35 mouse cellular contexts compared by ENCODE assay signal in the genomic region with DNA sequence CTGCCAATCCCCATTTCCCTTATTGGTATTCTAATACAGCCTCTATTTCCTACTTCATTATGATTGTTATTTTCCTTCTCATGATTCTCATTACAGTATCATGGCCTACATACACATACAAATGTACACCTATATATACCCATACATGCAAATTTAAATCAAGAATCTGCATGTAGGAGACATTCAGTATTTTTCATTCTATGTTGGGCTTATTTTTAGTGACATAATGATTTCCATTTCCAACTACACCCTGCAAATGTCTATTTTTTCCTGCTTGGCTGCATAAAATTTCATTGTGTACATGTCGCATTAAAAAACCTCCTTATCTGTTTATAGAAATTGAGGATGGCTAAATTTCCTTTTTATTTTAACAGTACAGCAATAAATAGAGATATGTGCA.
"Had no signal": no experiment of that assay in that cellular context is flagged by ENCODE, and none has a peak within 500 bp of the region (broad histone marks: within the 10 kb centered on the region; RNA-seq: fewer than 3 reads in every experiment).

No protein-coding gene starts in this region.

- ATAC-seq: hindbrain, embryonic 16.5 days; hindbrain, postnatal 0 days; inflammation-experienced regulatory T-cells, adult 6 months; intestine, embryonic 15.5 days; intestine, embryonic 16.5 days; intestine, postnatal 0 days had no signal

- H3K27ac ChIP-seq: heart, embryonic 13.5 days; heart, embryonic 15.5 days; hindbrain, embryonic 10.5 days; hindbrain, embryonic 12.5 days; hindbrain, embryonic 13.5 days; hindbrain, embryonic 14.5 days; hindbrain, embryonic 15.5 days; hindbrain, postnatal 0 days; intestine, embryonic 15.5 days; kidney, embryonic 15.5 days; kidney, postnatal 0 days; layer of hippocampus, adult 2 months; left cerebral cortex, adult 2 months had no signal

- H3K4me3 ChIP-seq: heart, embryonic 12.5 days; heart, embryonic 13.5 days; heart, embryonic 15.5 days; hindbrain, embryonic 10.5 days; hindbrain, embryonic 12.5 days; hindbrain, embryonic 13.5 days; hindbrain, embryonic 15.5 days; intestine, embryonic 15.5 days; kidney, embryonic 15.5 days; layer of hippocampus, adult 2 months; left cerebral cortex, adult 2 months had no signal

- DNase-seq: heart, postnatal 10 days; heart, postnatal 14 days; heart, postnatal 36 days; heart, postnatal 4 days; kidney, adult 11 months; kidney, adult 18-20 months; kidney, adult 2 months; kidney, adult 8-10 months; kidney, adult 9 months; kidney, postnatal 10 days; kidney, postnatal 14 days; kidney, postnatal 25 days; kidney, postnatal 36 days; kidney, postnatal 4 days; layer of hippocampus, adult 9-11 months; layer of hippocampus, postnatal 36 days had no signal

- H3K4me1 ChIP-seq: heart, embryonic 12.5 days; heart, embryonic 13.5 days; heart, embryonic 15.5 days; hindbrain, embryonic 10.5 days; hindbrain, embryonic 12.5 days; hindbrain, embryonic 13.5 days; hindbrain, embryonic 15.5 days; intestine, embryonic 15.5 days; kidney, embryonic 15.5 days had no signal

- H3K27me3 ChIP-seq: heart, embryonic 12.5 days; heart, embryonic 13.5 days; heart, embryonic 15.5 days; hindbrain, embryonic 12.5 days; hindbrain, embryonic 13.5 days; hindbrain, embryonic 15.5 days; intestine, embryonic 15.5 days; kidney, embryonic 15.5 days had no signal

- H3K4me2 ChIP-seq: heart, embryonic 11.5 days; heart, embryonic 12.5 days; heart, embryonic 13.5 days; heart, embryonic 15.5 days; hindbrain, embryonic 12.5 days; hindbrain, embryonic 13.5 days; hindbrain, embryonic 14.5 days; hindbrain, embryonic 15.5 days; intestine, embryonic 15.5 days; kidney, embryonic 15.5 days had no signal

- H3K9ac ChIP-seq: heart, embryonic 12.5 days; heart, embryonic 13.5 days; heart, embryonic 15.5 days; hindbrain, embryonic 12.5 days; hindbrain, embryonic 13.5 days; hindbrain, embryonic 14.5 days; hindbrain, embryonic 15.5 days; intestine, embryonic 15.5 days; kidney, embryonic 15.5 days had no signal

- H3K36me3 ChIP-seq: heart, embryonic 12.5 days; heart, embryonic 13.5 days; heart, embryonic 15.5 days; hindbrain, embryonic 10.5 days; hindbrain, embryonic 12.5 days; hindbrain, embryonic 13.5 days; hindbrain, embryonic 15.5 days; intestine, embryonic 15.5 days; kidney, embryonic 15.5 days had no signal

- H3K9me3 ChIP-seq: heart, embryonic 12.5 days; heart, embryonic 13.5 days; heart, embryonic 15.5 days; hindbrain, embryonic 10.5 days; hindbrain, embryonic 12.5 days; hindbrain, embryonic 13.5 days; hindbrain, embryonic 15.5 days; intestine, embryonic 15.5 days; kidney, embryonic 15.5 days had no signal
